Mouse (Mus musculus) liver, embryonic 14.5 days (tissue): ENCODE results near the gene Tmem126a. TPM values are rescaled to one million over a fixed set of nuclear protein-coding genes. Genes with fewer than 3 reads are reported as not detected.

ENCODE experiments used
- ATAC-seq: fragments of 200-750 bp; cut with Nextera tagmentation; 2 replicates; pipeline ENCODE4 v1.8.0; 2017; ENCODE audit warnings: moderate number of reproducible peaks, mild to moderate bottlenecking, moderate library complexity; ENCODE audit not compliant: insufficient read depth
- DNase-seq, 3 experiments: peaks; one replicate each; pipeline ENCODE4 v3.0.0-alpha.2; 2012 to 2013; ENCODE audit warnings: low read depth in 3 of 3, low spot score in 3 of 3
- H3K27ac ChIP-seq: fragments of 300-500 bp; sonication (generic); 2 replicates; pipeline ENCODE4 v1.5.1; 2014; ENCODE audit warnings: moderate library complexity, mild to moderate bottlenecking, control low read depth, inconsistent platforms
- H3K27me3 ChIP-seq: fragments of 300-500 bp; sonication (generic); 2 replicates; pipeline ENCODE4 v1.6.1; 2014; ENCODE audit warnings: mild to moderate bottlenecking, low read length, moderate library complexity; ENCODE audit not compliant: control insufficient read depth, insufficient read depth
- H3K36me3 ChIP-seq: fragments of 300-500 bp; sonication (generic); replicated peaks from 2 replicates; pipeline ENCODE4 v1.6.1; 2014; ENCODE audit warnings: low read depth; ENCODE audit not compliant: control insufficient read depth, insufficient read depth
- H3K4me1 ChIP-seq, 2 experiments: fragments of 200-500 bp in 1 of 2; fragments of 300-500 bp in 1 of 2; sonication (generic) in 1 of 2; replicated peaks; 2 replicates each; pipeline ENCODE4 v1.6.1; 2012 to 2014; ENCODE audit warnings: antibody characterized with exemption in 1 of 2, inconsistent platforms in 1 of 2, low read length in 1 of 2; ENCODE audit not compliant: control insufficient read depth in 2 of 2, insufficient read depth in 2 of 2
- H3K4me2 ChIP-seq: fragments of 300-500 bp; sonication (generic); 2 replicates; pipeline ENCODE4 v1.6.1; 2014; ENCODE audit warnings: low read depth, mild to moderate bottlenecking, control low read depth, moderate library complexity
- H3K4me3 ChIP-seq, 2 experiments: fragments of 200-500 bp in 1 of 2; fragments of 300-500 bp in 1 of 2; sonication (generic) in 1 of 2; 2 replicates each; pipeline ENCODE4 v1.5.1; 2012 to 2014; ENCODE audit warnings: low read depth in 2 of 2, low read length in 2 of 2, mild to moderate bottlenecking in 2 of 2, control low read depth in 1 of 2, inconsistent platforms in 1 of 2, moderate library complexity in 1 of 2; ENCODE audit not compliant: insufficient read depth in 1 of 2
- H3K9ac ChIP-seq: fragments of 300-500 bp; sonication (generic); replicated peaks from 2 replicates; pipeline ENCODE4 v1.6.1; 2014; ENCODE audit warnings: mild to moderate bottlenecking, control low read depth, moderate library complexity
- H3K9me3 ChIP-seq: fragments of 300-500 bp; sonication (generic); 2 replicates; pipeline ENCODE4 v1.6.1; 2016; ENCODE audit warnings: low read length, mixed read lengths; ENCODE audit not compliant: control insufficient read depth
- CTCF ChIP-seq: IDR thresholded peaks from 2 replicates; pipeline ENCODE4 v1.5.1; 2016; ENCODE audit warnings: antibody characterized with exemption, low read depth, control low read depth
- EP300 ChIP-seq: IDR thresholded peaks from 2 replicates; pipeline ENCODE4 v1.6.1; 2016; ENCODE audit warnings: antibody characterized with exemption, low read depth
- WGBS: fragments of 180-500 bp; shearing (Covaris S2); extraction: QIAGEN DNeasy Blood & Tissue Kit; methylation state at CpG from one replicate; pipeline ENCODE4 v1.1.7; 2014; ENCODE audit not compliant: insufficient replicate concordance; 5-methylcytosine and 5-hydroxymethylcytosine counted together
- polyA plus RNA-seq, 2 experiments: library from polyadenylated mRNA; depleted of rRNA in 1 of 2; stranded (reverse) in 1 of 2; unstranded in 1 of 2; fragments of >200 nt; fragmentation: Nextera tagmentation in 1 of 2; extraction: Ambion mirVana in 1 of 2; gene quantifications; 2 replicates each; pipeline versions ENCODE4 v1.2.1 to v1.2.3; 2012 to 2014

The Tmem126a gene
- polyA plus RNA-seq, 2 experiments: 17.0 to 47.7 TPM

DNA sequence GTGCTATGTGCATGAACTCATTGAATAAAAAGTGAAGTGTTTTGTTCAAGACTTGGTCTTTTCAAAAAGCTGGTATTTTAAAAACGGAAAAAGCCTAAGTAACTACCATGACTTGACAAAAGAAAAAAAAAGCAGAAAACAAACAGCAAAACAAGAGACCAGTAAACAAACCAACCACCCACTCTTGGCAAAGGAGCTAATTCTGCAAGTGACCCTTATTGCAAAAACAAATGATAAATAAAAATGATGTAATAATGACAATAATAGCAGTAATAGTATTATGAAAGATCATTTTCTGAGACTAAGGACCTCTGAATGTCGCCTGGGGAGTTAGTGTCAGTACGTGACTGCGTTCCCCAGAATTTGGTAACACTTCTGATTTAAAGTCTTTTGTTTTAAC lies 15.0 kb downstream of the Tmem126a start:
- peak overlapping the region; percentile 83 for H3K9ac ChIP-seq
- H3K9me3 ChIP-seq: no peaks in the 10 kb centered on the region
- H3K4me1 ChIP-seq: peaks cover 0 to 3% of the 10 kb centered on the region in 2 experiments; a peak in 2 of 4 replicates
- H3K36me3 ChIP-seq: peaks cover 4% of the 10 kb centered on the region
- H3K4me3 ChIP-seq: peak overlapping the region; percentile 48 to 87
- no peaks in the 10 kb centered on the region for H3K27me3 ChIP-seq
- peak overlapping the region; percentile 51 for H3K27ac ChIP-seq
- TF ChIP-seq EP300 (no peak), CTCF (no peak)
- WGBS: 12% methylated on average over 4 of the region's 4 CpGs
- DNase-seq (no peak), ATAC-seq (no peak)
- peak overlapping the region; percentile 78 for H3K4me2 ChIP-seq

DNA sequence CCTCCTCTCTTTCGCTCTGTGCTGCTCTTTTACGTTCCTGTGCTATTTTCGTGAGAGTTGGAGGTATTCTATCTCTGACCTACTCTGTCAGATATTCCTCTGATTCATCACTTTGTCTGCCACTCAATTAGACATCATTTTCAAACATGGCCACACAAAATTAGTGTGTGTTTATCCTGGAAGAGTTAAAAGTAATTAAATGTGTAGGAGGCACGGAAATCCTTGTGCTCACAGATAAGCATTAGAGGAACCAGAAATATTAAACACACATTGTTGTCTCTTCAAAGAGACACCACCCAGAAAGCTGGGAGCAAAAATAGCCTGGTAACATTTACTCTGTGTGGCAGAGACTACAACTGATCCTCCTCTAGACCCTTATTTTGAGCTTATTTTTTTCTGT lies 17.0 kb downstream of the Tmem126a start:
- Histone ChIP-seq H3K36me3 (no peaks in the 10 kb centered on the region; the same call in 1 of the 2 replicates), H3K9ac (no peak overlapping the region), H3K4me2 (no peak overlapping the region), H3K27me3 (no peaks in the 10 kb centered on the region), H3K27ac (no peak overlapping the region), H3K4me3 (no peak overlapping the region), H3K4me1 (no peaks in the 10 kb centered on the region), H3K9me3 (no peaks in the 10 kb centered on the region)
- WGBS: 71% methylated on average over 4 of the region's 4 CpGs
- DNase-seq (no peak), ATAC-seq (no peak)
- TF ChIP-seq CTCF: no peak
- TF ChIP-seq EP300: no peak

DNA sequence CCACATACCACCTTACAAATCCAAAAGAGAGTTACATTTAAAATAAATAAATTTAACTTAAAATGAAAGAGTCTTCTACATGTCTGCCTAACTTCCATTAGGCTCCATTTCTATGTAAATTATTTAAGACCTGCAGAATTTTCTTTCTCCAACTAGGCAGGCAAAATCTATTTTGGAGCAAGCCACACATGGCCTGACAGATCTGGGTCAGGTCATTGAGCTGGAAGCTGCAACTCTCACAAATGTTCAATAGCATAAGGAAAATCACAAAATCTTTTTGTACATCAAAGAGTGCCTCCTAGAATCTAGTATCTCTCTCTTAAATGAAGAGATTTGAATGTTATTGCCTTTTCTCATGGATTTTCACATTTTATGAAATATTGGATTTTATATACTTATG lies 24.8 kb downstream of the Tmem126a start:
- H3K27me3 ChIP-seq: no peaks in the 10 kb centered on the region
- TF ChIP-seq CTCF: no peak
- no peaks in the 10 kb centered on the region for H3K4me1 ChIP-seq
- H3K4me2 ChIP-seq: no peak overlapping the region
- H3K9ac ChIP-seq: no peak overlapping the region
- no peaks in the 10 kb centered on the region for H3K36me3 ChIP-seq
- no peak for ATAC-seq
- no peak overlapping the region for H3K4me3 ChIP-seq
- H3K9me3 ChIP-seq: no peaks in the 10 kb centered on the region
- no peak overlapping the region for H3K27ac ChIP-seq
- no peak for DNase-seq

DNA sequence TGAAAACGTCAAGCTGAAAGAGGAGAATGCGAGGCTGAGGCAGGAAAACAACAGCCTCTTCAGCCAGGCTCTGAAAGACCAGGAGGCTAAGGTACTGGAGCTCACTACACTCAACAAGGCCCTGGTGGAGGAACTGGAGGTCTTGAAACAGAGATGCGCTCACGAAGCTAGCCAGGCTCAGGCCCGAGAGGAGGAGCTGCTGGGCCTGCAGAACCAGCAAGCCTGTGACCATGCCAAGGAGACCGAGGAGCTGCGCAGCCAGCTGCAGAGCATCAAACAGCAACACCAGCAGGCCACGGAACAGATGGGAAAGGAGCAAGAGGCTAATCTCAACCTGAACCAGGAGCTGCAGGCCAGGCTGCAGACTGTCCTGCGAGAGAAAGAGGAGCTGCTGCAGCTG lies 30.0 kb downstream of the Tmem126a start:
- Histone ChIP-seq H3K4me1 (no peaks in the 10 kb centered on the region), H3K4me3 (no peak overlapping the region)
- 58% methylated on average over 9 of the region's 9 CpGs for WGBS

DNA sequence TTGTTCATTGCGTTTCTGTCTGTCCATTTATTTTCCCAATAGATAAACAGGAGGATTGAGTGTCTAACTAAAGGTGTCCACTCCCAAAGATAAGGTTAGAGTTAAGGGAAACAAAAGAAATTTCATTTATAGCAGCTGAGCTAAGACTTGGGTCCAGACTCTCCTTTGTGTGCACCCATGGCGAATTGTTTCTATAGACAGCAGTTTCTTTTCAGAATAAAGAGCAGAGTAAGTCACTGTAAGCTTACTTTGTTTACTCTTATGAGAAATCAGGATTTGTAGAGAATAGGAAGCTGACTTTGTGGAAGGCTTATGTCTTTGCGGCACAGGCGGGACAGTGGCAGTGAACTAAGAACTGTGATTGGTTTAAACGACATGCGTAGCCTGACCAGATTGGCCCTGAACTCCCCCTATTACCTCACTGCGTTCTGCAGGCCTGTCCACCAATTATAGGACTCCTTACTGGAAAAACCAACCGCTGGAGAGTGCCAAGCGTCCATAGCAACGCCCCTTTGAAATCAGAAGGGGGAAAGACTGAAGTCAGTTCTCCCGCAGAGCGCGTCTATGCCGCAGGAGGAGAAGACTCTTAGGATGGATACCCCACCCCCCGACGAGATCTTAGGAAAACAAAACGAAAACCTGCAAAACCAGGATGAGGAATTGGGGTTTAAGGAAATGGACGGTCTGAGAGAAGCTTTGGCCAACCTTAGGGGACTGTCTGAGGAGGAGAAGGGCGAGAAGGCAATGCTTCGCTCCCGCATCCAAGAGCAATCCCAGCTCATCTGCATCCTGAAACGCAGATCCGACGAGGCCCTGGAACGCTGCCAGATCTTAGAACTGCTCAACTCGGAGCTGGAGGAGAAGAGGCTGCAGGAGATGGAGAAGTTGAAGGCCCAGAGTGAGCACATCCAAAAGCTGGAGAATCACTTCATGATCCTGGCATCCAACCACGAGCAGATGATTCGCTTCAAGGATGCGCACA lies 30.7 kb downstream of the Tmem126a start, which contains the start of gene Ccdc89:
TSS of gene Ccdc89 (plus strand) at position 558 of the 982 bp plus-strand sequence.
- Histone ChIP-seq H3K4me1 (no peaks in the 10 kb centered on the region), H3K4me3 (peak within 1 kb of the TSS; percentile 8 to 32; a peak in 3 of 4 replicates), H3K9ac (no peak within 1 kb of the TSS), H3K4me2 (peak within 1 kb of the TSS; percentile 40), H3K36me3 (no peaks in the 10 kb centered on the region), H3K27me3 (no peaks in the 10 kb centered on the region), H3K27ac (no peak within 1 kb of the TSS), H3K9me3 (no peaks in the 10 kb centered on the region)
- TF ChIP-seq CTCF (no peak), EP300 (no peak)
- WGBS: 24% methylated on average over 29 of the region's 29 CpGs
- DNase-seq: peak in 2 of 3 experiments; percentile 19 to 40
- ATAC-seq: peak; percentile 88

More for the DNA sequence above, 30.0 kb downstream of the Tmem126a start:
- ATAC-seq (no peak), DNase-seq (no peak)
- no peak overlapping the region; the same call in 1 of the 2 replicates for H3K4me2 ChIP-seq
- H3K27ac ChIP-seq: no peak overlapping the region
- H3K36me3 ChIP-seq: no peaks in the 10 kb centered on the region
- no peaks in the 10 kb centered on the region for H3K9me3 ChIP-seq
- no peak overlapping the region for H3K9ac ChIP-seq
- no peaks in the 10 kb centered on the region for H3K27me3 ChIP-seq
- no peak for TF ChIP-seq CTCF
